Mouse (Mus musculus) limb, embryonic 14.5 days (tissue): Measurements from ENCODE around the gene Txndc11. TPM values are rescaled to one million over a fixed set of nuclear protein-coding genes. Genes with fewer than 3 reads are reported as not detected.

Experiments
- ATAC-seq: fragments of 200-750 bp; cut with Nextera tagmentation; 2 replicates; pipeline ENCODE4 v1.8.0; 2017; ENCODE audit warnings: low read depth, moderate number of reproducible peaks, moderate TSS enrichment; ENCODE audit not compliant: low FRiP score
- DNase-seq: peaks from one replicate; pipeline ENCODE4 v3.0.0-alpha.2; 2015; ENCODE audit warnings: low spot score
- H3K27ac ChIP-seq: fragments of 300-500 bp; sonication (generic); replicated peaks from 2 replicates; pipeline ENCODE4 v1.5.1; 2014; ENCODE audit warnings: low read depth, mild to moderate bottlenecking, low read length, moderate library complexity, mixed read lengths
- H3K27me3 ChIP-seq: fragments of 300-500 bp; sonication (generic); 2 replicates; pipeline ENCODE4 v1.6.1; 2014; ENCODE audit warnings: low read length, mixed read lengths; ENCODE audit not compliant: control insufficient read depth, insufficient read depth
- H3K36me3 ChIP-seq: fragments of 300-500 bp; sonication (generic); 2 replicates; pipeline ENCODE4 v1.6.1; 2014; ENCODE audit warnings: mild to moderate bottlenecking, low read length, moderate library complexity, mixed read lengths; ENCODE audit not compliant: control insufficient read depth, insufficient read depth
- H3K4me1 ChIP-seq: fragments of 300-500 bp; sonication (generic); 2 replicates; pipeline ENCODE4 v1.6.1; 2014; ENCODE audit warnings: antibody characterized with exemption, low read length, mixed read lengths; ENCODE audit not compliant: control insufficient read depth, insufficient read depth
- H3K4me2 ChIP-seq: fragments of 300-500 bp; sonication (generic); replicated peaks from 2 replicates; pipeline ENCODE4 v1.6.1; 2014; ENCODE audit warnings: low read depth, mild to moderate bottlenecking, low read length, moderate library complexity; ENCODE audit not compliant: severe bottlenecking
- H3K4me3 ChIP-seq: fragments of 300-500 bp; sonication (generic); replicated peaks from 2 replicates; pipeline ENCODE4 v1.5.1; 2014; ENCODE audit warnings: low read length
- H3K9ac ChIP-seq: fragments of 300-500 bp; sonication (generic); 2 replicates; pipeline ENCODE4 v1.6.1; 2014; ENCODE audit warnings: mild to moderate bottlenecking, low read depth, low read length, moderate library complexity; ENCODE audit not compliant: severe bottlenecking
- H3K9me3 ChIP-seq: fragments of 300-500 bp; sonication (generic); 2 replicates; pipeline ENCODE4 v1.6.1; 2016; ENCODE audit warnings: low read length; ENCODE audit not compliant: control insufficient read depth
- POLR2A ChIP-seq: fragments of 200-500 bp; IDR thresholded peaks from 2 replicates; pipeline ENCODE4 v1.8.0; 2012; ENCODE audit warnings: inconsistent platforms, mild to moderate bottlenecking, moderate library complexity, borderline replicate concordance; ENCODE audit not compliant: insufficient read depth, insufficient read length; ENCODE audit errors: extremely low read depth
- WGBS: fragments of 180-500 bp; shearing (Covaris S2); extraction: QIAGEN DNeasy Blood & Tissue Kit; methylation state at CpG from one replicate; pipeline ENCODE4 v1.1.7; 2014; 5-methylcytosine and 5-hydroxymethylcytosine counted together
- polyA plus RNA-seq, 2 experiments: library from polyadenylated mRNA; depleted of rRNA in 1 of 2; stranded (reverse) in 1 of 2; unstranded in 1 of 2; fragments of >200 nt; fragmentation: Nextera tagmentation in 1 of 2; extraction: Ambion mirVana in 1 of 2; gene quantifications; 2 replicates each; pipeline versions ENCODE4 v1.2.1 to v1.2.3; 2012 to 2014

Txndc11 gene
- polyA plus RNA-seq, 2 experiments = 36.9 to 45.0 TPM

GRCm38 (mm10) chr16:11065431-11065830 lies 69.0 kb downstream of the Txndc11 start:
- TF ChIP-seq POLR2A = no peak
- peak overlapping the region; percentile 97 for H3K4me3 ChIP-seq
- H3K27me3 ChIP-seq = no peaks in the 10 kb centered on the region
- H3K9me3 ChIP-seq = no peaks in the 10 kb centered on the region
- H3K36me3 ChIP-seq = no peaks in the 10 kb centered on the region
- H3K9ac ChIP-seq = peak overlapping the region; percentile 28
- ATAC-seq = no peak
- DNase-seq = no peak
- peak overlapping the region; percentile 75 for H3K4me2 ChIP-seq
- H3K4me1 ChIP-seq = peaks cover 46% of the 10 kb centered on the region
- WGBS = 52% methylated on average over 5 of the region's 5 CpGs
- no peak overlapping the region for H3K27ac ChIP-seq

- no peaks in the 10 kb centered on the region for H3K36me3 ChIP-seq
- no peak overlapping the region for H3K27ac ChIP-seq
- TF ChIP-seq POLR2A = no peak
- no peak overlapping the region for H3K4me2 ChIP-seq
- no peak overlapping the region for H3K9ac ChIP-seq
- H3K9me3 ChIP-seq = no peaks in the 10 kb centered on the region
- no peaks in the 10 kb centered on the region for H3K27me3 ChIP-seq
- no peak overlapping the region for H3K4me3 ChIP-seq
- peaks cover 44% of the 10 kb centered on the region for H3K4me1 ChIP-seq
- ATAC-seq (no peak), DNase-seq (no peak)
- WGBS = 81% methylated on average over 6 of the region's 6 CpGs
These were observed 69.7 kb downstream of the Txndc11 start for GRCm38 (mm10) chr16:11064742-11065141.

- H3K4me2 ChIP-seq = no peak overlapping the region
- no peaks in the 10 kb centered on the region for H3K36me3 ChIP-seq
- DNase-seq (no peak), ATAC-seq (no peak)
- peaks cover 41% of the 10 kb centered on the region for H3K4me1 ChIP-seq
- TF ChIP-seq POLR2A = no peak
- H3K27me3 ChIP-seq = no peaks in the 10 kb centered on the region
- no peak overlapping the region for H3K27ac ChIP-seq
- H3K9me3 ChIP-seq = no peaks in the 10 kb centered on the region
- H3K9ac ChIP-seq = no peak overlapping the region
- no peak overlapping the region for H3K4me3 ChIP-seq
- 88% methylated on average over 4 of the region's 4 CpGs for WGBS
These were observed 70.1 kb downstream of the Txndc11 start for GRCm38 (mm10) chr16:11064341-11064740.

- 21% methylated on average over 13 of the region's 13 CpGs for WGBS
- TF ChIP-seq POLR2A = no peak
- H3K36me3 ChIP-seq = no peaks in the 10 kb centered on the region
- peak overlapping the region; percentile 40; the same call in 1 of the 2 replicates for H3K9ac ChIP-seq
- no peaks in the 10 kb centered on the region for H3K27me3 ChIP-seq
- H3K4me2 ChIP-seq = no peak overlapping the region
- DNase-seq (peak; percentile 60), ATAC-seq (no peak)
- H3K4me1 ChIP-seq = peaks cover 28% of the 10 kb centered on the region
- peak overlapping the region; percentile 78 for H3K27ac ChIP-seq
- H3K9me3 ChIP-seq = no peaks in the 10 kb centered on the region
- H3K4me3 ChIP-seq = no peak overlapping the region
These were observed 71.4 kb downstream of the Txndc11 start for GRCm38 (mm10) chr16:11062794-11063721.

- Histone ChIP-seq H3K9ac (no peak within 1 kb of the TSS), H3K36me3 (no peaks in the 10 kb centered on the region), H3K4me2 (no peak within 1 kb of the TSS), H3K27ac (no peak within 1 kb of the TSS), H3K4me3 (no peak within 1 kb of the TSS), H3K4me1 (peaks cover 20% of the 10 kb centered on the region), H3K27me3 (no peaks in the 10 kb centered on the region), H3K9me3 (no peaks in the 10 kb centered on the region)
- WGBS = 90% methylated on average over 4 of the region's 4 CpGs
- TF ChIP-seq POLR2A = no peak
- DNase-seq = no peak
- ATAC-seq = no peak
These were observed 73.8 kb downstream of the Txndc11 start, which contains the start of gene Snn for GRCm38 (mm10) chr16:11060645-11061044. Snn (plus strand) TSS chr16:11060945.
